In the genomic region with DNA sequence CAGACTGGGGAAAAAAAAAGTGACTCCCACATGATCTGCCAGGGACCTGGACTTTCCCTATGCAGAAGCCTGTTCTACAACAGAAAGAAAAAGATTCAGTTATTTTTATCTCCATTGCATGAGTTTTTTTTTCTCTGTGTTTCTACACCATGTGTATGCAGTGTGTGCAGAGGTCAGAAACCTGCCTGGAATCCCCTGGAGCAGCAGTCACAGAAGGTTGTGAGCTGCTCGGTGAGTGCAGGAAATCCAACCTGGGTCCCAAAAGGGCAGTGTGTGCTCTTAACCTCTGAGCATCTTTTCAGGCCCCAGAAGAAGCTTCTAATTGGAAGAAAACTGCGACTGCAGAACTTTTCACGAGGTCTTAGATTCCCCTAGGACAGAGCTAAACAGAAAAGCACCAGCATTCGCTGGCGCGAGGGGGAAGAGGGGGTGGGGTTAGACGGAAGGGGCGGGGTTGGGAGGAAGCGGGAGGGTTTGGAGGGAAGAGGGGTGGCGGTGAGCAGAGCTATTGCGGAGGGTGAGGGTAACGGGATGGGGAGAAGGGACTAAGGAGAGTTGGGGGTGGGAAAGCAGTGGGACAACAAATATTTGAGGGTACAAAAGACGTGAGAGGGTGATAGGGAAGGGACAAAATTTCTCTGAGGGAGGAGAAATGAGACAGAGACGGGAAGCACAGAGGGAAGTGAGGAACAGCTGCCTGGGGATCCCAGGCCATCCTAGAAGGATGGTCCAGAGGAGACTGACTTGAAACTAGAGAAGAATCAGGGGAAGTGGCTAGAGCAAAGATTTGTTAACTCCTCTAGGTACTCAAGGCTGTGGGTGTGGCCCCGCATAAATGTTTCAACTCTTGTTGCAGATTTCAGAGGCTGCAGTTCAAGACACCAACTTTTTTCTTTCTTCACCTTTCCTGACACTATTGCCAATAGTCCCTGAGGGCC, we compare ENCODE assay signal across 9 mouse cellular contexts. TPM values are rescaled to one million over a fixed set of nuclear protein-coding genes. Genes with fewer than 3 reads are reported as not detected.
DNase-seq lines count a peak whose midpoint lies in the region; ATAC-seq and TF ChIP-seq lines count a peak whose summit lies in the region.
"Not testable (repeated sequence)": the region's sequence is repeated elsewhere in the genome, so short reads cannot be mapped to it uniquely, and the experiment has no call there.
"Had no signal": no experiment of that assay in that cellular context is flagged by ENCODE, and none has a peak within 500 bp of the region (broad histone marks: within the 10 kb centered on the region; RNA-seq: fewer than 3 reads in every experiment).

No protein-coding gene starts in this region.

- peak; percentile 64 for DNase-seq in ZHBTc4 (ENCODE audit: low read depth, low spot score)
- DNase-seq in embryonic facial prominence, embryonic 14.5 days (ENCODE audit: low spot score), result peak; percentile 36
- DNase-seq in induced T-regulatory cell, adult 2 months (ENCODE audit: low read depth), result peak; percentile 13
- DNase-seq in limb, embryonic 14.5 days (ENCODE audit: low spot score), result not testable (repeated sequence)

- peak overlapping the region; percentile 39 for H3K4me2 ChIP-seq in embryonic facial prominence, embryonic 14.5 days (ENCODE audit: low read depth, low read length)
- peak overlapping the region; percentile 54 for H3K4me2 ChIP-seq in heart, embryonic 12.5 days
- H3K4me2 ChIP-seq in limb, embryonic 14.5 days (replicated peaks; ENCODE audit: low read depth, low read length, severe bottlenecking), result not testable (repeated sequence)
- H3K4me2 ChIP-seq in neural tube, embryonic 13.5 days, result peak overlapping the region; percentile 44

- H3K36me3 ChIP-seq in embryonic facial prominence, embryonic 14.5 days (ENCODE audit: control insufficient read depth, insufficient read depth, low read length); heart, embryonic 12.5 days; limb, embryonic 14.5 days (ENCODE audit: control insufficient read depth, insufficient read depth, low read length); neural tube, embryonic 13.5 days: not testable (repeated sequence)

- peak overlapping the region; percentile 19; the same call in 1 of the 2 replicates for H3K4me3 ChIP-seq in embryonic facial prominence, embryonic 14.5 days (ENCODE audit: low read depth, low read length)
- peak overlapping the region; percentile 38 for H3K4me3 ChIP-seq in heart, embryonic 12.5 days
- peak overlapping the region; percentile 22 for H3K4me3 ChIP-seq in limb, embryonic 14.5 days (replicated peaks; ENCODE audit: low read length)
- H3K4me3 ChIP-seq in neural tube, embryonic 13.5 days, result peak overlapping the region; percentile 14; the same call in 1 of the 2 replicates

- TF ChIP-seq POLR2A in limb, embryonic 14.5 days (IDR thresholded peaks at IDR 0.05; ENCODE audit: borderline replicate concordance, extremely low read depth, insufficient read depth, insufficient read length), result not testable (repeated sequence)

- H3K27ac ChIP-seq in embryonic facial prominence, embryonic 14.5 days (replicated peaks; ENCODE audit: low read depth, low read length); heart, embryonic 12.5 days (ENCODE audit: poor library complexity, severe bottlenecking); limb, embryonic 14.5 days (replicated peaks; ENCODE audit: low read depth, low read length); neural tube, embryonic 13.5 days (replicated peaks): not testable (repeated sequence)

- not testable (repeated sequence) for H3K9me3 ChIP-seq in embryonic facial prominence, embryonic 14.5 days (ENCODE audit: control insufficient read depth, low read length); heart, embryonic 12.5 days (replicated peaks); limb, embryonic 14.5 days (ENCODE audit: control insufficient read depth, low read length); neural tube, embryonic 13.5 days

- peak; percentile 82 for ATAC-seq in embryonic facial prominence, embryonic 14.5 days (ENCODE audit: low read depth)
- ATAC-seq in heart, embryonic 12.5 days (ENCODE audit: insufficient number of reproducible peaks, low FRiP score), result peak; percentile 76; the same call in 1 of the 2 replicates
- peak; percentile 88 for ATAC-seq in limb, embryonic 14.5 days (ENCODE audit: low FRiP score, low read depth)
- ATAC-seq in megakaryocyte, adult 5-6 weeks (ENCODE audit: poor library complexity, severe bottlenecking), result peak; percentile 41; the same call in 1 of the 2 replicates
- ATAC-seq in neural tube, embryonic 13.5 days (ENCODE audit: low read depth), result peak; percentile 61; the same call in 1 of the 2 replicates

- not testable (repeated sequence) for H3K9ac ChIP-seq in embryonic facial prominence, embryonic 14.5 days (ENCODE audit: low read depth, low read length); heart, embryonic 12.5 days; limb, embryonic 14.5 days (ENCODE audit: low read depth, low read length, severe bottlenecking); neural tube, embryonic 13.5 days

- H3K4me1 ChIP-seq in embryonic facial prominence, embryonic 14.5 days (ENCODE audit: control insufficient read depth, insufficient read depth, low read length); heart, embryonic 12.5 days (replicated peaks); limb, embryonic 14.5 days (ENCODE audit: control insufficient read depth, insufficient read depth, low read length); neural tube, embryonic 13.5 days (replicated peaks): not testable (repeated sequence)

- under 1% methylated on average over 9 of the region's 15 CpGs for WGBS in embryonic facial prominence, embryonic 14.5 days
- under 1% methylated on average over 8 of the region's 15 CpGs for WGBS in heart, embryonic 12.5 days
- WGBS in limb, embryonic 14.5 days, result under 1% methylated on average over 9 of the region's 15 CpGs
- WGBS in neural tube, embryonic 13.5 days, result 5% methylated on average over 9 of the region's 15 CpGs

- not testable (repeated sequence) for H3K27me3 ChIP-seq in embryonic facial prominence, embryonic 14.5 days (replicated peaks; ENCODE audit: control insufficient read depth, insufficient read depth, low read length); heart, embryonic 12.5 days (replicated peaks); limb, embryonic 14.5 days (ENCODE audit: control insufficient read depth, insufficient read depth, low read length); neural tube, embryonic 13.5 days

RNA-seq across cellular contexts. Expression of gene Raet1d, which starts 1.3 kb away (rescaled TPM):
- polyA plus RNA-seq in embryonic facial prominence, embryonic 14.5 days (2014; fragmentation: Nextera tagmentation; extraction: Ambion mirVana), result 11.1 and 17.0 TPM in 2 replicates
- 10.6 and 11.5 TPM in 2 replicates for polyA plus RNA-seq in heart, embryonic 12.5 days (2016; fragmentation: Nextera tagmentation; extraction: Ambion mirVana)
- polyA plus RNA-seq in limb, embryonic 14.5 days (2012; rRNA removed), result 9.8 and 11.4 TPM in 2 replicates
- 16.0 and 20.1 TPM in 2 replicates for polyA plus RNA-seq in limb, embryonic 14.5 days (2014; fragmentation: Nextera tagmentation; extraction: Ambion mirVana)
- total RNA-seq in megakaryocyte, adult 5-6 weeks (2015), result 0.62 TPM in 1 of 2 replicates, not detected in the other
- 0.41 and 0.66 TPM in 2 replicates for total RNA-seq in megakaryocyte, adult 5-6 weeks (2017)
- 2.6 and 4.4 TPM in 2 replicates for polyA plus RNA-seq in neural tube, embryonic 13.5 days (2015; fragmentation: Nextera tagmentation; extraction: Ambion mirVana)
- total RNA-seq: layer of hippocampus, adult 8-10 months had no signal
- polyA plus RNA-seq: small intestine, adult 2 months had no signal
